Mouse (Mus musculus) megakaryocyte, adult 5-6 weeks (primary cell): ENCODE measurements around the gene Tars. TPM values are rescaled to one million over a fixed set of nuclear protein-coding genes. Genes with fewer than 3 reads are reported as not detected.

Experiments used
- ATAC-seq: 2 replicates; pipeline ENCODE4 v1.8.0; 2016; ENCODE audit warnings: mild to moderate bottlenecking, inconsistent platforms; ENCODE audit not compliant: poor library complexity, severe bottlenecking
- total RNA-seq, 2 experiments: library from RNA; stranded (forward) in 1 of 2; stranded (reverse) in 1 of 2; fragments of 153-499, 151-499 nt in 1 of 2; fragments of 221-1000, 200-1000 nt in 1 of 2; gene quantifications; 2 replicates each; pipeline versions ENCODE4 v1.2.3 to v1.2.4; 2015 to 2017

Gene Tars
- total RNA-seq (2015) (18.1 and 20.2 TPM in 2 replicates), total RNA-seq (2017) (32.3 and 36.5 TPM in 2 replicates)

GRCm38 (mm10) chr15:11399356-11400067, at the start of gene Tars:
TSS of gene Tars (minus strand) at chr15:11399665.
- ATAC-seq = peak; percentile 99

- ATAC-seq = no peak
These were observed 37.9 kb upstream of the Tars start for GRCm38 (mm10) chr15:11437361-11437760.

- ATAC-seq = no peak
These were observed 37.3 kb upstream of the Tars start for GRCm38 (mm10) chr15:11436709-11437280.

GRCm38 (mm10) chr15:11426899-11427298, 27.4 kb upstream of the Tars start:
- no peak for ATAC-seq

- ATAC-seq = no peak
These were observed 14.0 kb upstream of the Tars start for GRCm38 (mm10) chr15:11413484-11413883.

GRCm38 (mm10) chr15:11412542-11412941, 13.1 kb upstream of the Tars start:
- no peak for ATAC-seq

GRCm38 (mm10) chr15:11411846-11412245, 12.4 kb upstream of the Tars start:
- no peak for ATAC-seq

- no peak for ATAC-seq
These were observed 8.8 kb upstream of the Tars start for GRCm38 (mm10) chr15:11408155-11408826.

GRCm38 (mm10) chr15:11407381-11407780, 7.9 kb upstream of the Tars start:
- ATAC-seq = peak; percentile 92

GRCm38 (mm10) chr15:11406769-11407168, 7.3 kb upstream of the Tars start:
- ATAC-seq = no peak

GRCm38 (mm10) chr15:11398676-11399350, 652 bp downstream of the Tars start:
- no peak for ATAC-seq

GRCm38 (mm10) chr15:11396421-11396820, 3.0 kb downstream of the Tars start:
- ATAC-seq = no peak

- ATAC-seq = no peak
These were observed 6.6 kb downstream of the Tars start for GRCm38 (mm10) chr15:11392903-11393302.

- ATAC-seq = no peak
These were observed 15.7 kb downstream of the Tars start for GRCm38 (mm10) chr15:11383796-11384195.

- no peak for ATAC-seq
These were observed 16.9 kb downstream of the Tars start for GRCm38 (mm10) chr15:11382585-11382984.

- ATAC-seq = no peak
These were observed 18.8 kb downstream of the Tars start for GRCm38 (mm10) chr15:11380616-11381015.

GRCm38 (mm10) chr15:11380087-11380530, 19.4 kb downstream of the Tars start:
- peak; percentile 79 for ATAC-seq

GRCm38 (mm10) chr15:11379431-11380086, 19.9 kb downstream of the Tars start:
- no peak for ATAC-seq

GRCm38 (mm10) chr15:11370477-11371085, 28.9 kb downstream of the Tars start:
- no peak for ATAC-seq

GRCm38 (mm10) chr15:11369572-11369971, 29.9 kb downstream of the Tars start:
- ATAC-seq = no peak
